Mouse (Mus musculus) liver, embryonic 16.5 days (tissue): Measurements from ENCODE around the gene Pbx1. TPM values are rescaled to one million over a fixed set of nuclear protein-coding genes. Genes with fewer than 3 reads are reported as not detected.

Experiments
- ATAC-seq: fragments of 200-750 bp; cut with Nextera tagmentation; 2 replicates; pipeline ENCODE4 v1.8.0; 2017; ENCODE audit warnings: low read depth, mild to moderate bottlenecking, moderate number of reproducible peaks, moderate library complexity
- H3K27ac ChIP-seq: fragments of 300-500 bp; sonication (generic); 2 replicates; pipeline ENCODE4 v1.5.1; 2014; ENCODE audit warnings: mild to moderate bottlenecking, low read length
- H3K27me3 ChIP-seq: fragments of 300-500 bp; sonication (generic); 2 replicates; pipeline ENCODE4 v1.6.1; 2014; ENCODE audit warnings: low read depth, low read length, mixed read lengths; ENCODE audit not compliant: control insufficient read depth, insufficient read depth
- H3K36me3 ChIP-seq: fragments of 300-500 bp; sonication (generic); 2 replicates; pipeline ENCODE4 v1.6.1; 2014; ENCODE audit warnings: mild to moderate bottlenecking; ENCODE audit not compliant: control insufficient read depth, insufficient read depth
- H3K4me1 ChIP-seq: fragments of 300-500 bp; sonication (generic); 2 replicates; pipeline ENCODE4 v1.6.1; 2014; ENCODE audit warnings: low read depth, low read length, mixed read lengths; ENCODE audit not compliant: control insufficient read depth
- H3K4me2 ChIP-seq: fragments of 300-500 bp; sonication (generic); 2 replicates; pipeline ENCODE4 v1.6.1; 2014; ENCODE audit warnings: low read depth, low read length, mixed read lengths
- H3K4me3 ChIP-seq: fragments of 300-500 bp; sonication (generic); 2 replicates; pipeline ENCODE4 v1.5.1; 2014; ENCODE audit warnings: low read depth, mild to moderate bottlenecking, low read length
- H3K9ac ChIP-seq: fragments of 300-500 bp; sonication (generic); 2 replicates; pipeline ENCODE4 v1.6.1; 2014; ENCODE audit warnings: low read depth, low read length
- H3K9me3 ChIP-seq: fragments of 300-500 bp; sonication (generic); replicated peaks from 2 replicates; pipeline ENCODE4 v1.6.1; 2016; ENCODE audit warnings: low read length; ENCODE audit not compliant: control insufficient read depth
- WGBS: fragments of 180-500 bp; shearing (Covaris S2); extraction: QIAGEN DNeasy Blood & Tissue Kit; methylation state at CpG from one replicate; pipeline ENCODE4 v1.1.7; 2014; ENCODE audit not compliant: insufficient replicate concordance; 5-methylcytosine and 5-hydroxymethylcytosine counted together
- polyA plus RNA-seq: library from polyadenylated mRNA; unstranded; fragments of >200 nt; fragmentation: Nextera tagmentation; extraction: Ambion mirVana; gene quantifications from 2 replicates; pipeline ENCODE4 v1.2.1, GENCODE M21; 2015

The Pbx1 gene
- polyA plus RNA-seq, 1 experiment from 2014 or later, result 2.1 TPM

DNA sequence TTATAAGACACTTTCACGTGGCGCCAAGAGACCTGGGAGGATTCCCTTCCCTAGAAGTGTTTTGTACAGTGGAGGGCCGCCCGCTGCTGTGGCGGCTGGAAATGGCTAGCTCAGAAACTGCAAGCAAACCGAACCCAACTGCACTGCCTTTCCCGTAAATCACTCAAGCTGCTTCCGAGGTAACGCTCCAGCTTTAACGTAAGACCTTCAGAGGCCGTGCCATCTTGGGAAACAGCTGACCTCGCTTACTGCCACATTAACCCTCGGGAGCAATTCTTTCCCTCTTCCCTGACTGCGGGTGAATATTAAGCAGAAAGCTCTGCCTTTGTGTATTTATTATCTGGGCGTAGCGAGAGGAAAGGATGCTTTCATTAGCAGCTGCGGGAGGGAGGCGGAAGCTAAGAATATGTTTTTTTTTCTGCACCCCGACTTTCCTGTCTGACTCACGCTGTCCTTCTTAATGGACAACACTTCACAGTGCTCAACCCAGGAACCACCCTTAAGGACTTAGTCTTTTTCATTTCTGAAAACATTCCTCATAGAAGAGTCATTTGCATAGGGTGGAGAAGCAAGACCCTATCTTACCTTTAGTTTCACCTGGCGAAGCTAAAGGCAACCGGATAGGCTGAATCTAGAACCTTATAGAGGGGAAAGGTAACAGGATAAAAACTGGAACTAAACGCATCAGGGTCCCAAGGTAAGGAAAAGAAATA is 268.4 kb downstream of the Pbx1 start:
- no peaks in the 10 kb centered on the region for H3K9me3 ChIP-seq
- no peak for ATAC-seq
- H3K4me1 ChIP-seq, result no peaks in the 10 kb centered on the region
- no peak overlapping the region for H3K4me3 ChIP-seq
- 67% methylated on average over 23 of the region's 23 CpGs for WGBS
- H3K27ac ChIP-seq, result no peak overlapping the region
- H3K36me3 ChIP-seq, result no peaks in the 10 kb centered on the region
- H3K27me3 ChIP-seq, result no peaks in the 10 kb centered on the region
- no peak overlapping the region for H3K4me2 ChIP-seq
- no peak overlapping the region for H3K9ac ChIP-seq

DNA sequence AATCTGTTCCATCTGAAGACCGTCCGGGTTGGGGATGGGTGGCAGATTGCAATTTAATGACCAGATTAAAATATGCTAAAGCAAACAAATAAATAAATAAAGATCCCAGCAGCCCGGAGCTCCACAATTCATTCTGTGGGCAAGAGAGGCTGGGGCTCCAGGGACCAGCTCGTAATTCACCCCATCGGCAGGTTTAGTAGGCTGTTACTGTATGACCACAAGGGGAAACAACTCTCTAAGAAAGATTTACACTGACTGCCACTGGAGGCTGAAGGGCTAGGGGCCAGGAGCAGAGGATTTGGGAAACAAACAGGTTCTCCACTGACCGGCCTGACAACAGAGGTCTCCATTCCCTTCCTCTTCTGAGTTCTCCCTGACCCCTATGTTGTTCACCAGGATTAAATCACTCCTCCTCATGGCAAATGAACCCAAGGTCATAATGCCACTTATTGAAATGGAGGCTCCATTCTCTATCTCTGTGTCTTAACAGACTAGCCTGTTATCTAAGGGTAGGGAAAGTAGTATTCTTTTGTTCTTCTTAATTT is 292.9 kb downstream of the Pbx1 start:
- no peaks in the 10 kb centered on the region for H3K27me3 ChIP-seq
- no peak overlapping the region for H3K27ac ChIP-seq
- H3K9me3 ChIP-seq, result no peaks in the 10 kb centered on the region
- H3K4me3 ChIP-seq, result no peak overlapping the region
- no peak overlapping the region for H3K4me2 ChIP-seq
- ATAC-seq, result no peak
- no peaks in the 10 kb centered on the region for H3K36me3 ChIP-seq
- H3K4me1 ChIP-seq, result no peaks in the 10 kb centered on the region
- 54% methylated on average over 6 of the region's 6 CpGs for WGBS
- no peak overlapping the region for H3K9ac ChIP-seq

DNA sequence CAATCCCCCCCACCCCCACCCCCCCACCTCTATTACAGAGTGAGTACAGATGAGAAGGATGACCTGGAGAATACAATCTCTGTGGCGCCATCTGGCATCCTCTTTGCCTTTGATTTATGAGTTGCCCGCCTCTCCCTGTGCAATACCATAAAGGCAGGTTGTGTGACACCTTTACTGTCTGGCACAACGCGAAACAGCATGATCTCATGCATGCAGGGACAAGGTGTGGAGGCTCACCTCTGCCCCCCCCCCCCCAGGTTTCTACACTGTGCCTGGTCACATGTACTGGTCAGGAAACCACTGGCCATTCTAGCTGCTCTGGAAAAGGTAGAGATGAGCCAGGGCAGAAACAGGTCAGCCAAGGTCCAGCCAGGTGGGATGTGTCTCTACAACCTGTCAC is 293.4 kb downstream of the Pbx1 start:
- Histone ChIP-seq H3K27ac (no peak overlapping the region), H3K27me3 (no peaks in the 10 kb centered on the region), H3K9ac (no peak overlapping the region), H3K4me3 (no peak overlapping the region), H3K36me3 (no peaks in the 10 kb centered on the region), H3K4me1 (no peaks in the 10 kb centered on the region), H3K4me2 (no peak overlapping the region), H3K9me3 (no peaks in the 10 kb centered on the region)
- ATAC-seq, result no peak
- 56% methylated on average over 4 of the region's 4 CpGs for WGBS

DNA sequence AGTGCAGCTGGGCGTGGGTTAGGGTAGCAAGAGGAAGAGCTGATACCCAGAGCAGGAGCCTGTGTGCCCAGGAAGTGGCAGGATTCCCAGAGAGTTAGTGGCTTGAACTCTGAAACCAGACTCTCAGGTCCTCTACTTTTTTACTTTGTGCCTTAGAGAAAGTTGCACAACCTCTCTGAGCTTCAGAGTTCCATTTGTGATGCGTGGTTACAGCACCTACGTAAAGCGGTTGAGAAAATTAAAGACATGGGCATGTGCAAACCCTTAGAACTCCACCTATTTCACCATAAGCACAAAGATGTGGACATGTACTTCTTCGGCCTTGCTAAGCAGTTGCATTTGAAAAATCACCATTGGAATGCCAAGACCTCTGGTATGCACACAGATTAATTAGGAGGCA is 294.2 kb downstream of the Pbx1 start:
- H3K4me2 ChIP-seq, result no peak overlapping the region
- no peaks in the 10 kb centered on the region for H3K4me1 ChIP-seq
- ATAC-seq, result no peak
- H3K27ac ChIP-seq, result no peak overlapping the region
- H3K4me3 ChIP-seq, result no peak overlapping the region
- WGBS, result 66% methylated on average over 5 of the region's 5 CpGs
- no peaks in the 10 kb centered on the region for H3K36me3 ChIP-seq
- H3K9ac ChIP-seq, result no peak overlapping the region
- H3K9me3 ChIP-seq, result no peaks in the 10 kb centered on the region
- H3K27me3 ChIP-seq, result no peaks in the 10 kb centered on the region

DNA sequence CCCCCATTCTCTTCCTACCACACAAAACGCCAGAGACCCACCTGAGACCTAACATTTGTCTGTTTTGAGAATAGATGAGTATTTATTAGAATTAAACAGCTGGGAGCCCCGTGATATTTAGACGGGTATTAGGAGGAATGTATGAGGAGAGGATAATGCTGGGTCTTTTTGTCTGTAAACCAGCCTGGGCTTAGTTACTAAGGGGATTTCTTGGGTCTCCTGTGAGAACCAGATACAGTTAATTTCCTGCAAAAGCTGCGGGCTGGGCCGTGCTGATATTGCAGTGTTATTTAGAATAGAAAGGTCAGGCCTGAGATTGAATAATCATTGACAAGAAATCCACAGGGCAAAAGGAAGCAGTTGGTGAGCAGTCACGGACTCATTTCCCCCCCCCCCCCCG is 296.5 kb downstream of the Pbx1 start:
- no peak for ATAC-seq
- no peaks in the 10 kb centered on the region for H3K4me1 ChIP-seq
- no peaks in the 10 kb centered on the region for H3K36me3 ChIP-seq
- no peak overlapping the region for H3K4me2 ChIP-seq
- H3K9ac ChIP-seq, result no peak overlapping the region
- no peaks in the 10 kb centered on the region for H3K27me3 ChIP-seq
- no peak overlapping the region for H3K27ac ChIP-seq
- WGBS, result 42% methylated on average over 7 of the region's 7 CpGs
- no peaks in the 10 kb centered on the region for H3K9me3 ChIP-seq
- H3K4me3 ChIP-seq, result no peak overlapping the region

DNA sequence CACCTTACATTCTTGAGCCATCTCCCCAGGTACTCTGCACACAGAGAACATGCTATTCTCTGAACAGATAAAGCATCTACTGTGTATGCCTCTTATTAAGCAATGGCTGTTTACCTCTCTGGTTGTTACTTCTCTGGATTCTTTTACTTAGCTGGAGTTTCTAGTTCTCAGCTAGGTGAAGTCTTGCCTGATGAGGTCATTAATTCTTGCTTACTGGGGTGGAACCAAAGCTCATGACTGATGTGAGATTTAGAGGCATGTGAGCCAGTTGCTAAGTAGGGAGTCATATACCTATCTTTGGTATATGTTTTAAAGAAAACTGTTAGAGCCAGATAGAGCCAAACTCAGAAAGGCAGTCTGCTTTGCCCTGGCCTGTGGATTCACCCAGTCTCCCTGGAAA is 298.4 kb downstream of the Pbx1 start:
- no peak overlapping the region for H3K27ac ChIP-seq
- no peaks in the 10 kb centered on the region for H3K4me1 ChIP-seq
- no peaks in the 10 kb centered on the region for H3K36me3 ChIP-seq
- no peak for ATAC-seq
- H3K4me2 ChIP-seq, result no peak overlapping the region
- no peak overlapping the region for H3K4me3 ChIP-seq
- no peaks in the 10 kb centered on the region for H3K27me3 ChIP-seq
- no peaks in the 10 kb centered on the region for H3K9me3 ChIP-seq
- H3K9ac ChIP-seq, result no peak overlapping the region

DNA sequence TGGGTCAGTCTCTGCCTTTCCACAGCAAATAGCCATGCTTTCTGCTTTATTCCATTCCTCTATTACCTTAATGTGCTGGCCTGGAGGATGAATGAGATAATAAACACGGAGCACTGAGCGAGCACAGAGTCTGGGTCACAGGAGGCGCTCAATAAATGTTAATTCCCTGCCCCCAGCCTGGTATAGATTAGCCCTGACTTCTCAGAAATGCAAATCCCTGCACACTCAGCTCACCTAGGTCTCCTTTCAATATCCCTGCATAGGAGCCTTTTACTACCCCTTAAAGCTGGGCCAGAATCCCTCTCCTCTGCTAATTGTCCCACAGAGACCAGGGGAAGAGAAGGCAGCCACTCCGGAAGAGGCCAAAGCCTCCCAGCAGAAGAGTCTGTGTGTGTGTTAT is 304.1 kb downstream of the Pbx1 start:
- no peaks in the 10 kb centered on the region for H3K36me3 ChIP-seq
- no peak for ATAC-seq
- H3K4me2 ChIP-seq, result no peak overlapping the region
- H3K27ac ChIP-seq, result no peak overlapping the region
- H3K4me3 ChIP-seq, result no peak overlapping the region
- 51% methylated on average over 4 of the region's 4 CpGs for WGBS
- H3K27me3 ChIP-seq, result no peaks in the 10 kb centered on the region
- no peaks in the 10 kb centered on the region for H3K4me1 ChIP-seq
- H3K9me3 ChIP-seq, result no peaks in the 10 kb centered on the region
- H3K9ac ChIP-seq, result no peak overlapping the region

DNA sequence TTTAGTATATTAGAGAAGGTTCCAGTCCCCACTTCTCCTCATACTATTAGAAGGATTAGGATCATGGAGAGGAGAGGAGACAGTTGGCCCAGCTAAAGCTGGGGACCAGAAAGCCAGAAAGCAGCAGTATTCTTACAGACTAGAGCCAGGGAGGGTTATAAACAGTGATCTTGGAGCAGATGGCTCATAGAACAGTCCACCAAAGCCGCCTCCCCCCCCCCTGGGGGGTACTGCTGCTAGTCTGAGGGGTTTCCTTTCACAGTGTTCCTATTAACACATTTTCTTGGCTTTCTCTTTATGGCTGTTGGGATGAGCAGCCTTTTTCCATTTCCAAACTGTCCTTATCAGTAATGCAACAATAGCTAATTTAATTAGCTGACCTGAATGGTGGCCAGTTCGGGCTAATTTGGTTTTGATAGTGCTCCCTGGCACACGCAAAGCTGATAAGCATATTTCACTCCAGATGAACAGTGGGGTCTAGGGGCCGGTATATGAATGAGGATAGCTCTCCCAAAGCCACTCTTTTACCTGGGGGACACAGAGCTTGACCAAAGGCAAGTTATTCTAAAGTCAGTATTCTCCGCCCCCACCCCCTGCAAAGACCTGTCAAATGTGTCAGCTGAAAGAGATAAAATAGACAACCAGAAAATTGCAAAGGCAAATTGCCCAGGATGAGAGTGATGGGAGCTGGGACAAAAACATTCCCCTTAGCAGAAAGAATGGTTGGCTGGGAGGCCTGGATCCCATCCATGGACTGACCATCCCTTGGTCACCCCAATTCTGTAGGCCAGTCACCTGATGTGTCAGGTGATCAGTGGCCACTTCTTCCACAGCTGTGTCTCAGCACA is 307.2 kb downstream of the Pbx1 start:
- H3K4me2 ChIP-seq, result no peak overlapping the region
- H3K4me1 ChIP-seq, result no peaks in the 10 kb centered on the region
- no peak for ATAC-seq
- H3K27ac ChIP-seq, result no peak overlapping the region
- 58% methylated on average over 5 of the region's 5 CpGs for WGBS
- no peaks in the 10 kb centered on the region for H3K27me3 ChIP-seq
- H3K36me3 ChIP-seq, result no peaks in the 10 kb centered on the region
- no peaks in the 10 kb centered on the region for H3K9me3 ChIP-seq
- H3K4me3 ChIP-seq, result no peak overlapping the region
- H3K9ac ChIP-seq, result no peak overlapping the region

DNA sequence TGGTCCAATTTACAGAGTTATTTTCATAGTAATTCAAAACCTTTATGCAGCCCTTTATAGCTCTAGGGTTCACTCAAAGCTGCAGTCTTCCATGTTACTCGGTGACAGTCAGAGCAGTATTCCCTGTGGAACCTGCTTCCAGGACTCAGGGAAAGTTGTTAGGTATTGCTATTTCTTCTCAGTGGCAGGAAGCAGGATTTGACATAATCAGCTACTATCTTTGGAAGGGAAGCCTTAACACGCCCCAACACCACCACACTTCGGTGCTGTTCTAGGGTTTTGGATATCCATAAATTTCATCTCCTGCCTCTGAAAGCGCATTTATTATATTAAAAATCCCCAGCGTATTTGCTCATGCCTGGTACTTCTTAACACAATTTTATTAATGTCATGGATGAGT is 314.0 kb downstream of the Pbx1 start:
- Histone ChIP-seq H3K27ac (no peak overlapping the region), H3K4me3 (no peak overlapping the region), H3K4me1 (no peaks in the 10 kb centered on the region), H3K9me3 (no peaks in the 10 kb centered on the region), H3K36me3 (no peaks in the 10 kb centered on the region), H3K4me2 (no peak overlapping the region), H3K9ac (no peak overlapping the region), H3K27me3 (no peaks in the 10 kb centered on the region)
- 62% methylated on average over 5 of the region's 5 CpGs for WGBS
- ATAC-seq, result no peak
